Mouse (Mus musculus) gastrocnemius, postnatal 14 days (tissue): Measurements from ENCODE around the gene Tlr8. TPM values are rescaled to one million over a fixed set of nuclear protein-coding genes. Genes with fewer than 3 reads are reported as not detected.
A peak's percentile ranks its signal among the peaks of the same experiment; 100 is the strongest.
"Not testable (repeated sequence)": the region's sequence is repeated elsewhere in the genome, so short reads cannot be mapped to it uniquely, and the experiment has no call there.

Experiments
- DNase-seq: peaks from one replicate; pipeline ENCODE4 v3.0.0; 2021; ENCODE audit warnings: mixed read lengths
- intact Hi-C: fragments of 180-260 bp; cut with DNase I; formaldehyde crosslinking; loops from one replicate; pipeline ENCODE4 v1.15.1; 2025; ENCODE audit warnings: low total_unique reads
- long read RNA-seq, 2 experiments: library from polyadenylated mRNA; stranded (forward); transcript quantifications; one replicate each; pipeline ENCODE4 v2.0.0; 2021
- total RNA-seq, 2 experiments: library from RNA; stranded (reverse); gene quantifications; 2 replicates each; pipeline ENCODE4 v1.2.3; 2021

The Tlr8 gene
- under 1 TPM; 0.45 to 0.95 TPM for total RNA-seq
- long read RNA-seq, experiment 1, partial matches to known transcripts = 0 of 1 reads
- long read RNA-seq, experiment 1, other reads (novel, unspliced or antisense) = 1 of 1 reads
- long read RNA-seq, experiment 2 = 0 reads

- DNase-seq = no peak
- intact Hi-C loops = no loop called here
Observed at GRCm38 (mm10) chrX:167264086-167264485, at the start of gene Tlr8. Gene Tlr8, minus strand, starts transcription at chrX:167264329.

DNA sequence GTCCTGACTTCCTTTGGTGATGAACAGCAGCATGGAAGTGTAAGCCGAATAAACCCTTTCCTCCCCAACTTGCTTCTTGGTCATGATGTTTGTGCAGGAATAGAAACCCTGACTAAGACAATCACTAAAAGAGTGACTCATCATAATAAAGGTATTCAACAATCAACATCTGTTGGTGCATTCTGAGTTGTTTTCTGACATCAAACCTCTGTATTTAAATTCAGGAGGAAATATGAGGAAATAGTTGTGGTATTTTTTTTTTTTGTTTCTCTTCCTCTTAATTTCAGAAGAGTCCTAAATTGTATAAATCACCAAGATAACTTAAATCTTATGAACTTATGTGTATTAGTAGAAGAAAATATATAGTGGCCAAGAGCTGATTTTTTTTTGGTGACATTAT lies 37.9 kb upstream of the Tlr8 start:
- intact Hi-C loops, DNase-seq: not testable (repeated sequence)

- intact Hi-C loops = no loop called here
- peak; percentile 44 for DNase-seq
Observed at GRCm38 (mm10) chrX:167276953-167277352, 12.8 kb upstream of the Tlr8 start.

- no peak for DNase-seq
- intact Hi-C loops = no loop called here
Observed at GRCm38 (mm10) chrX:167276551-167276950, 12.4 kb upstream of the Tlr8 start.

DNA sequence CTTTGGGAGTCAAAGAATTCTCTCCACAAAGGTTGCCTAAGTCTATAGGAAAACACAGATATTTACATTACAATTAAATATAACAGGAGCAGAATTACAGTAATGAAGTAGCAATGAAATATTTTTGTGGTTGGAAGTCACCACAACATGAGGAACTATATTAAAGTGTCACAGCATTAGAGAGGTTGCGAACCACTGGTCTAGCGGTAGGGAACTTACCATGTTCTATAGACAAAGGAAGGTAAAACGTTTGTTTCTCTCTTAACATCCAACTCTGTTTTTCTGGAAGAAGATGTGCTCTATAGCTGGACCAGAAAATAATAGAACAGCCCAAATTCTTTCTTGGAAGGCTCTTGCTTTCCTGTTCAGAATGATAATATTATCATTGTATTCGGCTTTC lies 599 bp downstream of the Tlr8 start:
- no peak for DNase-seq
- intact Hi-C loops = no loop called here

DNA sequence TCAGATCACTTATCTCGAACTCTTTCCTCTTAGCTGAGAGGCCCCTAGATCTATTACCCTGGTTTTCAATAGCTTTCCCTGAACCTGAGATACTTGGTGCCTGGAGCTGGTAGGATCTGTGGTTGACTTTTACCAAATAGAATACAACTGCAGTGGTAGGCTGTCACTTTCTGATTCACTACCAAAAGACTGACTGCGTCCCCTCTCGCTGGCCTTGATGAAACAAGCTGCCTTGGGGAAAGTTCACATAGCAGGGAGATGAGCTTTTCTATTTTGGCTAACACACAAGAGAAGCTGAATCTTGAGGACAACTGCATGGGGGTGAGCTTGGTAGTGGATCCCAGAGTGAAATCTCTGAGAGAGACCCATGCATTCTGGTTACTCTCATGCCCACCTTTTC lies 22.4 kb downstream of the Tlr8 start:
- intact Hi-C loops = no loop called here

DNA sequence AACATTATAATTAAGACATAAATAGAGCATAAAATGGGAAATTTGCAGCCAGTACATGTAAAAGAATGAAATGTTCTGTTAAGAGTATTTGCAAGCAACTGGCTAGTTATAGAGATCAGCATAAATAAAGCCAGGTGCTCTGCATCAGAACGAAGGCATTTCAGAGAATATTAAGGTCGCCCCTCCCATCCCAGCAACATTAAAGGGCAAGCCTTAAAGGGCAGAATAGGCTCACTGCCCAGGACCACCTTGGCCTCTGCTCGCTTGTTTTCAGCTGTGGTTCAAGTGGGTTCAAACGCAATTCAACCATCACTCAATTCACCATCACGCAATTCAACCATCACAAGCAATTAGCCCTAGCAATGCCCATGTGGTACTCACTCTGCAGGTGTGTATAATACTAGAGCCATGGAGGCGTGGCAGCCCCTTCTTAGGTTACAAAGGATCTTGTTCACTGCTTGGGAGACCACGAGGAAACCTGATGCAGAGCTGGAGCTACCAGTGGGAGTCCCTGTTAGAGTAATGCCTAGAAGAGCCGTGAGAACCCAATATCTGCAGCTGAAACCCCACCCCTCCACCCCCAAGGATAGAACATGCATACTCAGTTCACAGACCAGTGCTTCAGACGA lies 24.7 kb downstream of the Tlr8 start:
- intact Hi-C loops = no loop called here
- no peak for DNase-seq

More for the DNA sequence above, 22.4 kb downstream of the Tlr8 start:
- no peak for DNase-seq

GRCm38 (mm10) chrX:167233104-167233687 lies 30.9 kb downstream of the Tlr8 start:
- intact Hi-C loops = loop anchor here (2.0 kb wide), 1 partner anchor 572 kb away; no protein-coding TSS in a partner anchor
- DNase-seq = peak; percentile 42

DNA sequence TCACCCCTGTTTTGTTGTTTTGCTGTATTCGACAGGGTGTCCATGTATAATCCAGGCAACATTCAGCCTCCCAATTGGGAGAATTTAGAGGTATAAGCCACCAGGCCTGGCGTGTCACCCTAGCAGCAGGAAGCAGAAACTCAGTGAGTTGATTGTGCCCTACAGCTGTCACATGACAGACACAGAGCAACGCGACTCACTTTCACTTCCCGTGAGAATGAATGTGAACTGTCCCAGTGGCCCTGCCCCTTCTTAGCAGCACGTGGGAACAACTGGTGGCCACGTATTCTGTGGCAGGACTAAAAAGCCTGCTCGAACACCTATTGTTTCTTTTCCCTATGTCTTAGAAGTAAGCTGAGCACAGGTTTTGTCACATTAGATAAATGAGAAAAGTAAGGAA lies 33.0 kb downstream of the Tlr8 start:
- no peak for DNase-seq
- intact Hi-C loops = no loop called here

DNA sequence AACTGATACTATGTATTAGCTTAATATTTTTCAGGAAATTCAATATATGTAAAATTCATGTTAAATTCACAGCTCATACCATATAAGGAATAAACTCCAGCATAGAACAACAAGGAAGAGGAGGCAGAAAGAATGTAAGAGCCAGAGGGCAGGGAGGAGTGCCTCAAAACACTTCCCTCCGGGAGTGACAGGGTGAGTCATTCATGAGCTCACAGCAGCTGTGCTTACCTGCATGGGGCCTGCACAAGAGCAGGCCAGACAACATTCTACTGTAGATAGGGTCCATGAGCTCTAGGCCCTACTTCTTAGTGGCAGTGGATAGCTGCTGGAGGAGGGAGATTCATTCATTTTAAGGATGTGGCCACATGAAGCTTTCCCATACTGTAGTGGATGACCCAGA lies 34.3 kb downstream of the Tlr8 start:
- no peak for DNase-seq
- intact Hi-C loops = no loop called here

GRCm38 (mm10) chrX:167229206-167229605 lies 34.9 kb downstream of the Tlr8 start:
- intact Hi-C loops = no loop called here
- DNase-seq = peak; percentile 51

DNA sequence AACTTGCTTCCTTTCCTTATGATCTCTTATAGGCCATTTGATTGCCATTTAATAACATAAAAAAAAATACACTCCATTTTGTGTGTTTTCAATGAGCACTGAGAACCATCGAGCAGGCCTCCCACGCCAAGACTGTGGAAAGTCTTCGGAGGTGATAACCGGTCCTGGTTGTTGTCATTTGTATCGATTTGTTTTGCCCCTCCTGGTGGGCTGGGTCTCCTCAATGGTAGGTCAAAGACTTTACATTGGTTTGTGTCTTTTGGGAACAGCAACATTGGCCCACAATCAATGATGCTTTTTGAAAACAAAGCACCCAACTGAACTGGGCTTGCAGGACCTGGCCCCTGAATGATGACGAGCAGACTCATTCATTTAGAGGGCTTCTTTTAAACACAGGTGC lies 36.4 kb downstream of the Tlr8 start:
- intact Hi-C loops = no loop called here
- DNase-seq = no peak

- no peak for DNase-seq
- intact Hi-C loops = no loop called here
Observed at GRCm38 (mm10) chrX:167227138-167227537, 37.0 kb downstream of the Tlr8 start.

GRCm38 (mm10) chrX:167226570-167226969 lies 37.6 kb downstream of the Tlr8 start:
- intact Hi-C loops = no loop called here
- DNase-seq = no peak

DNA sequence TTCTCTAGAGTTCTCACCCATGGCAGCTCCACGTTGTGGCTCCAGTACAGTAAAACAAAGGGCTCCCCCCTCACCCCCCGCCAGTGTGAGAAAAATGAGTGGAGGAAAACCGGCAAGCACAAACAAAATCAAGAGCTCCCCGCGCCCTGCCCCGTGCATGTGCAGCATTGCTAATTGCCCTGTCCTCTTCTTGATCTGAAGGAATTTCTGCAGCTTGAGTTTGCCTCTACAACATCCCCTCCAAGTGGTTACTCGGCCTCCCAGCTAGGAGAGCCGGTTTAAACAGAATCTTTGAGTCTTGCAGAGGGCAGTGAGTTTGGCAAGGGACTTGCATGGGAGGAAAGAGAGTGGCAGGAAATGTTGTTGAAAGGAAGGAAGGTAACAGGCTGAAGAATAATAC lies 51.4 kb downstream of the Tlr8 start:
- intact Hi-C loops = no loop called here
- peak; percentile 39 for DNase-seq

DNA sequence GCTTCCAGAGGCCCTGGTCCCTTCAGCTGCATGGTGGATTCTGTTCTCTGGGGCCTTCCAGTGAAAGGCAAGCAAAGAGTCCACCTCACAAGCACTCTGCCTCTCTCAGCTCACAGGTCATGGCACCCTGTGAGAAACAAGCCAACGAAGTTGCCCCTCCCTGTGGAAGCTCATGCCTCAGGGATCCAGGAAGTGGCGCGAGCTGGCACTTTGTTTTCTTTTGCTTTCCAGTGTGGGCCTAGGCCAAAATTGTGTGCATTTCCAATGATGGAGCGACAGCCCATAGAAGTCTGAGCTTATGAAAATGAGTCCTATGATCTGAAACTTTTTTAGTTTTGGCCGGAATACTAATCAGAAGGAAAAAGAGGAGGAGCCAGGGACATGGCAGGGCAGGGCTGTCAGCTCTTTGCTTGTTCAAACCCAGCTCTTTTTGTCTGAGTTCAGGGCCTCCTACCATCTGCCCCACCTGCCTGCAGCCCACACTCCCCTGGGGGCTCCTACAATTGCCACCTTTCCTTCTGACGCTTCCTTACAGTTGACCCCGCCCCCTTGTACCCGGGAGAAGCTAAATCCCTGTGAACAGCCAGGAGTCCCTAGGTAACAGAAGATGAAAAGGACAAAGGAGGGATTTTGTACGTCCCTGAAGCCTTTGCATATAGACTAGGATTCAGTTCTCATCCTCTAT lies 52.1 kb downstream of the Tlr8 start:
- no peak for DNase-seq
- intact Hi-C loops = no loop called here

- intact Hi-C loops = no loop called here
- no peak for DNase-seq
Observed at GRCm38 (mm10) chrX:167210319-167210728, 53.8 kb downstream of the Tlr8 start.

DNA sequence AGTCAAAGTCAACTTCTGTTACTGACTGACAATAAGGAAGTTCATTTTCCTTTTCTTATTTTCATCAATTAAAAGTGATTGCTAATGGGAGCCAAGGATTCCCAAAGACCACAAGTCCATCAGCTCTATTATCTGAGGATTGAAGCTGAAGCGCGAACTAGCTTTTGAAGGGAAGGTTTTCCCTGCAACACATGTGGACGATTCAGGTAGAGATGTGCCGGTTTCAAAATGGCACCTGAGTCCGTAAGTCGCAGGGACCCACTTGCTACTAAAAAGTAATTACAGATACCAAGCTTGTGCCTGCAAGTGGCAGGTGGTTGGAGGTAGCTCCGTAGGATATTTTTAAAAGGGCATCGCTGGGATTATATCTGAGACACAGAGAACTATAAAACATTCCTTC lies 54.3 kb downstream of the Tlr8 start:
- no peak for DNase-seq

DNA sequence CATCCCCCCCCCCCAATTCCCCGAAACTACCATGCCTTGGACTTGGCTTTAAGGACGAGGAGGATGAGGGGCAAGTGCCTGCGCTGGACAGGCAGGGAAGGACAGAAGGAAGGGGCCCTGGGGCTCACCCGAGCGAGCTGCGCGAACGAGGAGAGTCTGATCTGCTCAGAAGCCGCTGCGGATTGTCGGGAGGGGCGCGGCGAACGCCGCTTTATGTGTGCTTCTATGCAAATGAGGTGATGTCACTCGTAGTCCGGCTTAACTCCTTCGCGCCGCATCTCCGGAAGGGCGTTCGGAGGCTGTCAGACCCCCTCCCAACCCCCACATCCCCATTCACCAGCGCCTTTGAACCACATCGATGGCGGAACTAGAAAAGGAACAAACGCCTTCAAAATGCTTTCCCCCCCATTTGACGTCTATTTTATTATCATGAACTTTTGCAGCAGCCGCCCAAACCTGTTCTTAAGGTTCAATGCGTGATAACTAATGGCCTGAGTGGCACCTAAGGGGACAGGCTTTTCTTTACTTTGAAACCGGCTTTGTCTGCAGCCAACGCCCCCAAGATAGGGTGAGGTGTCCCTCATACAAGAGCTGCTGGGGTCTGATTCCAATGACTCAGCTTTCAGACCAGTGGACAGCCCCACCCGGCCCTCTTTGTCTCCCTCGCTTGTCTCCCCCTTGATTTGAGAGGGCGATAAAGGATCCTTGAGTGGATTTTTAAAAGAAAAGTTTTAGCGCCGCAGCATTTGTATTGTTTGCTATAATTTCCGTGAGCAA lies 55.0 kb downstream of the Tlr8 start, which contains the start of gene Tmsb4x:
TSS of gene Tmsb4x (minus strand) at position 338 of the 777 bp plus-strand sequence.
- intact Hi-C loops = no loop called here
- DNase-seq = peak; percentile 80

More for the DNA sequence above, 54.3 kb downstream of the Tlr8 start:
- intact Hi-C loops = no loop called here

GRCm38 (mm10) chrX:167208506-167208820 lies 55.7 kb downstream of the Tlr8 start:
- peak; percentile 22 for DNase-seq
- intact Hi-C loops = no loop called here
